Mouse (Mus musculus) sigmoid colon, adult 10 weeks (tissue): ENCODE data around the gene Gm1140. TPM values are rescaled to one million over a fixed set of nuclear protein-coding genes. Genes with fewer than 3 reads are reported as not detected.

Experiments
- polyA plus RNA-seq: library from polyadenylated mRNA; stranded (reverse); fragments of 350-450 nt; fragmentation: Illumina TruSeq; extraction: RNeasy Lipid Tissue Mini Kit (QIAGEN cat#74804); gene quantifications from one replicate; pipeline ENCODE4 v1.2.3, GENCODE M21; 2014; ENCODE audit warnings: low read depth, low replicate concordance

The Gm1140 gene
- polyA plus RNA-seq, result not detected

DNA sequence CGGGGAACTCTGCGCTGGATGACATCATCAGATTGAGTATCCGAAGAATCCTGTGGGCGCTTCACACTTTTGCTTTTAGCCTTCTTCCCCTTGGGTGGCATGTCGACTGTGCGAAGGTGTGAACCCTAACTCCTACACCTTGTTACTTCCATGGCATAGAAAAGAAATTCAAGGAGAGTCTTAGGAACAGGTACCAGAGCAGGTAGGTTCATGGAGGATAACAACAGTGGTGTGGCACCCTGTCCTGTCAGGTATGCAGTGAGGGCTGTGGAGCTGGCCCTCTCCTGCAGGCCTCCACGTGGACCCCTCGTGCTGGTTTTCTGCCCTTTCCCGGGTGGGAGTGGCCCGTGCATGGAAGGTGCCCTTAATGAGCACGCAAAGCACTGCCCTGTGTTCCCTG, at the start of gene Gm1140:
TSS of gene Gm1140 (minus strand) at position 101 of the 400 bp plus-strand sequence.

DNA sequence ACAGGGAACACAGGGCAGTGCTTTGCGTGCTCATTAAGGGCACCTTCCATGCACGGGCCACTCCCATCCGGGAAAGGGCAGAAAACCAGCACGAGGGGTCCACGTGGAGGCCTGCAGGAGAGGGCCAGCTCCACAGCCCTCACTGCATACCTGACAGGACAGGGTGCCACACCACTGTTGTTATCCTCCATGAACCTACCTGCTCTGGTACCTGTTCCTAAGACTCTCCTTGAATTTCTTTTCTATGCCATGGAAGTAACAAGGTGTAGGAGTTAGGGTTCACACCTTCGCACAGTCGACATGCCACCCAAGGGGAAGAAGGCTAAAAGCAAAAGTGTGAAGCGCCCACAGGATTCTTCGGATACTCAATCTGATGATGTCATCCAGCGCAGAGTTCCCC, 2.0 kb upstream of the Gm1140 start, which contains the start of gene Gm14692:
TSS of gene Gm14692 (plus strand) at position 301 of the 400 bp plus-strand sequence.

Other genes with a start within 250 kb of the Gm1140 start
- gene Gm14692, start 2.1 kb upstream of the Gm1140 start, polyA plus RNA-seq, result not detected
- gene 4933436I01Rik, start 227.9 kb upstream of the Gm1140 start, polyA plus RNA-seq, result not detected